Mouse (Mus musculus): Measurements from ENCODE around the gene Tcaim.

GRCm38 (mm10) chr9:122865697-122866166 lies 60.4 kb downstream of the Tcaim start, which contains the start of gene Zfp445:
- no peak for TF ChIP-seq CTCF (IDR thresholded peaks at IDR 0.05; ENCODE audit: low read depth)
- 0 out of 2 replicates have a peak, but pooled peaks have one; percentile 28 for TF ChIP-seq EP300 (IDR thresholded peaks at IDR 0.05; ENCODE audit: low read depth)

Data from heart, postnatal 0 days (tissue).